Comparison of ENCODE assay signal across 16 mouse cellular contexts in genomic region chr6:134701211-134701602, GRCm38 (mm10).
A peak's percentile ranks its signal among the peaks of the same experiment; 100 is the strongest.
DNase-seq lines count a peak whose midpoint lies in the region; ATAC-seq and TF ChIP-seq lines count a peak whose summit lies in the region.
"Had no signal": no experiment of that assay in that cellular context is flagged by ENCODE, and none has a peak within 500 bp of the region (broad histone marks: within the 10 kb centered on the region; RNA-seq: fewer than 3 reads in every experiment).

No protein-coding gene starts in this region.

- H3K9ac ChIP-seq in liver, embryonic 15.5 days = no peak overlapping the region
- H3K9ac ChIP-seq in liver, embryonic 11.5 days (ENCODE audit: low read depth, low read length) = no peak overlapping the region
- H3K9ac ChIP-seq in intestine, postnatal 0 days (ENCODE audit: low read depth, low read length) = no peak overlapping the region
- H3K9ac ChIP-seq in hindbrain, embryonic 12.5 days = no peak overlapping the region
- H3K9ac ChIP-seq: limb, embryonic 13.5 days; midbrain, embryonic 12.5 days had no signal

- peaks cover 15% of the 10 kb centered on the region for H3K4me1 ChIP-seq in liver, embryonic 15.5 days (replicated peaks)
- no peaks in the 10 kb centered on the region; the same call in 1 of the 2 replicates for H3K4me1 ChIP-seq in liver, embryonic 11.5 days (replicated peaks; ENCODE audit: control insufficient read depth, insufficient read depth, low read length)
- H3K4me1 ChIP-seq in intestine, postnatal 0 days (replicated peaks; ENCODE audit: control insufficient read depth, insufficient read depth, low read length) = no peaks in the 10 kb centered on the region
- peaks cover 6% of the 10 kb centered on the region; the same call in 1 of the 2 replicates for H3K4me1 ChIP-seq in hindbrain, embryonic 12.5 days

- no peak for DNase-seq in liver, embryonic 11.5 days (ENCODE audit: low spot score)
- peak; percentile 8 for DNase-seq in CD4-positive, CD25-positive, alpha-beta regulatory T cell, adult 2 months (ENCODE audit: low read depth, low spot score)
- no peak for DNase-seq in natural killer cell, adult 2 months (ENCODE audit: low spot score in 2 of 2)
- no peak for DNase-seq in frontal cortex, postnatal 25 days (ENCODE audit: low spot score in 2 of 2)
- DNase-seq: cerebellum, postnatal 10 days; gastrocnemius, postnatal 36 days; kidney, adult 18-20 months had no signal

- no peak for ATAC-seq in liver, embryonic 15.5 days (ENCODE audit: insufficient read depth)
- ATAC-seq in liver, embryonic 11.5 days (replicated peaks; ENCODE audit: low FRiP score) = no peak
- peak; percentile 6 for ATAC-seq in CD4-positive, CD25-positive, alpha-beta regulatory T cell, adult 4 months
- ATAC-seq in intestine, postnatal 0 days = peak; percentile 62; the same call in 1 of the 2 replicates
- ATAC-seq in hindbrain, embryonic 12.5 days (ENCODE audit: low FRiP score) = no peak
- ATAC-seq: hindbrain, embryonic 16.5 days had no signal

- WGBS in liver, embryonic 15.5 days (ENCODE audit: insufficient replicate concordance) = 67% methylated on average over 6 of the region's 6 CpGs
- 82% methylated on average over 6 of the region's 6 CpGs for WGBS in liver, embryonic 11.5 days
- WGBS in intestine, postnatal 0 days = 66% methylated on average over 6 of the region's 6 CpGs
- WGBS in hindbrain, embryonic 12.5 days = 86% methylated on average over 6 of the region's 6 CpGs

- H3K4me2 ChIP-seq in liver, embryonic 15.5 days = no peak overlapping the region
- H3K4me2 ChIP-seq in liver, embryonic 11.5 days = no peak overlapping the region
- no peak overlapping the region for H3K4me2 ChIP-seq in intestine, postnatal 0 days (replicated peaks; ENCODE audit: low read depth)
- no peak overlapping the region for H3K4me2 ChIP-seq in hindbrain, embryonic 12.5 days (replicated peaks)
- H3K4me2 ChIP-seq: heart, embryonic 11.5 days; limb, embryonic 13.5 days; midbrain, embryonic 12.5 days had no signal

- no peaks in the 10 kb centered on the region for H3K9me3 ChIP-seq in liver, embryonic 15.5 days (replicated peaks)
- H3K9me3 ChIP-seq in liver, embryonic 11.5 days (ENCODE audit: control insufficient read depth, low read length) = no peaks in the 10 kb centered on the region
- H3K9me3 ChIP-seq in intestine, postnatal 0 days (ENCODE audit: control insufficient read depth) = no peaks in the 10 kb centered on the region
- H3K9me3 ChIP-seq in hindbrain, embryonic 12.5 days (replicated peaks) = no peaks in the 10 kb centered on the region
- H3K9me3 ChIP-seq: forebrain, embryonic 10.5 days; limb, embryonic 13.5 days; midbrain, embryonic 12.5 days had no signal

- TF ChIP-seq CTCF in intestine, postnatal 0 days (IDR thresholded peaks at IDR 0.05; ENCODE audit: low read depth) = no peak

- H3K27ac ChIP-seq in liver, embryonic 15.5 days (replicated peaks) = peak overlapping the region; percentile 14; the same call in 1 of the 2 replicates
- no peak overlapping the region for H3K27ac ChIP-seq in liver, embryonic 11.5 days (ENCODE audit: low read depth, low read length)
- peak overlapping the region; percentile 75 for H3K27ac ChIP-seq in intestine, postnatal 0 days (ENCODE audit: low read depth, low read length)
- no peak overlapping the region for H3K27ac ChIP-seq in hindbrain, embryonic 12.5 days
- H3K27ac ChIP-seq: forebrain, embryonic 10.5 days; limb, embryonic 13.5 days; midbrain, embryonic 12.5 days had no signal

- H3K27me3 ChIP-seq in liver, embryonic 15.5 days = no peaks in the 10 kb centered on the region
- no peaks in the 10 kb centered on the region for H3K27me3 ChIP-seq in liver, embryonic 11.5 days (replicated peaks; ENCODE audit: control insufficient read depth, insufficient read depth, low read length)
- H3K27me3 ChIP-seq in intestine, postnatal 0 days (replicated peaks; ENCODE audit: control insufficient read depth, insufficient read depth, low read length) = no peaks in the 10 kb centered on the region
- H3K27me3 ChIP-seq in hindbrain, embryonic 12.5 days = no peaks in the 10 kb centered on the region
- H3K27me3 ChIP-seq: limb, embryonic 13.5 days; midbrain, embryonic 12.5 days had no signal

- H3K4me3 ChIP-seq in liver, embryonic 15.5 days (replicated peaks) = no peak overlapping the region
- H3K4me3 ChIP-seq in liver, embryonic 11.5 days (ENCODE audit: low read depth, low read length) = no peak overlapping the region
- no peak overlapping the region for H3K4me3 ChIP-seq in intestine, postnatal 0 days (ENCODE audit: low read depth, low read length)
- no peak overlapping the region for H3K4me3 ChIP-seq in hindbrain, embryonic 12.5 days
- H3K4me3 ChIP-seq: forebrain, embryonic 10.5 days; limb, embryonic 13.5 days; midbrain, embryonic 12.5 days had no signal

- no peaks in the 10 kb centered on the region for H3K36me3 ChIP-seq in liver, embryonic 15.5 days (replicated peaks)
- H3K36me3 ChIP-seq in liver, embryonic 11.5 days (ENCODE audit: control insufficient read depth, insufficient read depth, low read length) = no peaks in the 10 kb centered on the region
- no peaks in the 10 kb centered on the region for H3K36me3 ChIP-seq in intestine, postnatal 0 days (ENCODE audit: control insufficient read depth, insufficient read depth)
- no peaks in the 10 kb centered on the region for H3K36me3 ChIP-seq in hindbrain, embryonic 12.5 days
- H3K36me3 ChIP-seq: forebrain, embryonic 10.5 days; limb, embryonic 13.5 days; midbrain, embryonic 12.5 days had no signal

Comparison
In these comparisons a context has a peak if more than half of its experiments do, and no peak if none do; other contexts are left out.
1. H3K27ac ChIP-seq: peak in liver, embryonic 15.5 days (single experiment) and intestine, postnatal 0 days (single experiment); none in liver, embryonic 11.5 days (single experiment) and hindbrain, embryonic 12.5 days (single experiment).
2. ATAC-seq: peak in CD4-positive, CD25-positive, alpha-beta regulatory T cell, adult 4 months (single experiment) and intestine, postnatal 0 days (single experiment); none in liver, embryonic 15.5 days (single experiment), liver, embryonic 11.5 days (single experiment) and hindbrain, embryonic 12.5 days (single experiment).